Mouse (Mus musculus) NIH3T3 (cell line): ENCODE data around the gene Mn1.

Experiments used
- DNase-seq: peaks from one replicate; pipeline ENCODE4 v3.0.0-alpha.2; 2012; ENCODE audit warnings: low read depth

Mn1 gene

DNA sequence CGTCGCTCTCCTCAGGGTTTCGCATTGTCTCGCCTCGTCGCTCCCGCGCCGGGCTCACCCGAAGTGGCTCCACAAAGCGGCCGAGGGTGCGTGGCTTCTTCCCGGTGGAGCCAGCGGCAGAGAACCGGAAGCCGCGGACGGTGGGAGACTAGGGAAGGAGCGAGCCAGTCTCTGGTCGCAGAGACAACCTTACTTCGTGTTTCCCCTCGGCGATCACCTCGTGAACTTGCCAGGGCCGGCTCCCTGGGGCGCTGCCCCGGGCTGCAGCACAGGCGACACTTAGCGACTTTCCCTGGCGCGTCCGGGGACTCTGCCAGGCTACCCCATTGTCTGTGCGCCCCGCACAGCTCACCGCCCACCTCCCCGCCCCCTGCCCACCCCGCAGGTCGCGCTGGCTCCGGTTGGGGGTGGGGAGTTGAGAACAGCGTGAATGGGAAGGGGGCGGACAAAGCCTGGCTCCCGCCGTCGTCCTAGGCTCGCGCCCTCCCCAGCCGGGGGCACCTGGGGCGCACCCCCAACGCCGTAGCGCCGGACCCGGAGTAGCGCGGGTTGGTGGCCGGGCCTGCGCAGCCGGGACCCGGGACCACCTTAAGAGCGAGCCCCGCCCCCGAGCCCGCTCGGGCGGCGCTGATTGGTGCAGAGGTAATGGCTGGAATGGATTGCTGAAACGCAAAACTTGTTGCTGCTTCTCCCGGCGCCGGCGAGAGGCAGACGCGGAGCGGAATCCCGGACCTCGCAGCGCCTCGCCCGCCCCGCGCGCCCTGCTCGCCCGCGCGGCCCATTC, at the start of gene Mn1:
Mn1 (plus strand) TSS at position 772 of the 784 bp plus-strand sequence.
- peak; percentile 96 for DNase-seq

DNA sequence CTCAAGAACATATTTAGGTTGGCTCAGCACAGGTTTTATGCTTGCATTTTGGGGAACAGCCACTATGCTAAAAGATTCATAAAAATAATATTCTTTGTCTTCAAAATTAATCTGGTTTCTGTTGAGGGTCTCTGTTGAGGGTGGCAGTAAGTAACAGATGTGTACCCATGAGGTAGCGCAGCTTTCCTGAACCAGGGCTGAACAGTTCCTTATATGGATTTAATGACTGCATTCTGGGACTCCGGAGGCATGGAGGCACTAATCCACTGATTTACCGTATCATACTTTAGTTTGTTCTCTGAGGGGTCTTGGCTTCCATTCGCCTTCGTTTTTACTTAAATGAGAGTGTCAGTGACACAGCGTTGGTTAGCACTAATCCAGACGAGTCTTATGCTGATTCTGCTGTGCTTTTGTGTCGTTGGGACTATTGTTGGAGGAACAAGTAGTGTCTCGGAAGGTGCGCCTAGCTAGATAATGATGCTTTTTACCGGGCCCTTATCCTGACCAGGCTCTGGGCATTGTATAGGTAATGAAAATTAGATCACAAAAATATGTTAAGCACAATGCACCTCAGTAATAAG, 49.1 kb upstream of the Mn1 start:
- no peak for DNase-seq

DNA sequence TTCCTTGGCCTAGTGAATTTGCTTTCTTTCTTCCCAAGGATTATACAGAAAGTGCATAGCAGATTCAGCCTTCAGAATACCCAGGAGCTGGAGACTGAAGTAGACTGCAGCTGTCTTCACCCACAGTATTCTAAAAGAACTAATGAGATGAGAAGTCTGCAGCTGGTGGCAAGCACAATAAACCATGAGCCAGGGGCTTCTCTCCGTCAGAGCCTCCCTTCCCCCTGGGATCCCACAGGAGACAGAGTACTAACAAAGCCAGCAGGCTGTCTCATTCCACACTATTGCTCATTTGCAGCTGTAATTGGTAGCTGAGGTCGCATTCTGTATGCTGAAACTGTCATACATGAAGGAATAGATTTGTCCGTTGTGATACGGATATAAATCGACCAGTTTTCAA, 48.6 kb upstream of the Mn1 start:
- no peak for DNase-seq

DNA sequence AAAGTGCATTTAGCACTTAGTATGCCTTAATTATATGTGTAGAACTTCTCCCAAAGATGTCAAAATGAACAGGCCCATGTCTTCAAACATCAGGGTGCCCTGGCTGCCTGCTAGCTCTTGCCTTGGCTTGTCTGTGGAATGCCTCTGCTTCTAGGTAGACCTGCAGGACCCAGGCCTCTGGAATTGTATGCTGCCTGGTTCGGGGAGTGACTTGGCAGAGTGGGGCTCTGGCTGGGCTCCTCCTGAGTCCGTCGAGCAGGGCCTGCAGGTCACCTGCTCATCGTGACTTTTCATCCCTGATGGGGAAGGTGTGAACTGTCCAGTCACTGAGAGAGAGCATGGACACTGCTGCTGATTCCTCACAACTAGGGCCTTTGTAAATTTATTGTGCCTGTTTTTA, 41.5 kb upstream of the Mn1 start:
- DNase-seq: no peak

DNA sequence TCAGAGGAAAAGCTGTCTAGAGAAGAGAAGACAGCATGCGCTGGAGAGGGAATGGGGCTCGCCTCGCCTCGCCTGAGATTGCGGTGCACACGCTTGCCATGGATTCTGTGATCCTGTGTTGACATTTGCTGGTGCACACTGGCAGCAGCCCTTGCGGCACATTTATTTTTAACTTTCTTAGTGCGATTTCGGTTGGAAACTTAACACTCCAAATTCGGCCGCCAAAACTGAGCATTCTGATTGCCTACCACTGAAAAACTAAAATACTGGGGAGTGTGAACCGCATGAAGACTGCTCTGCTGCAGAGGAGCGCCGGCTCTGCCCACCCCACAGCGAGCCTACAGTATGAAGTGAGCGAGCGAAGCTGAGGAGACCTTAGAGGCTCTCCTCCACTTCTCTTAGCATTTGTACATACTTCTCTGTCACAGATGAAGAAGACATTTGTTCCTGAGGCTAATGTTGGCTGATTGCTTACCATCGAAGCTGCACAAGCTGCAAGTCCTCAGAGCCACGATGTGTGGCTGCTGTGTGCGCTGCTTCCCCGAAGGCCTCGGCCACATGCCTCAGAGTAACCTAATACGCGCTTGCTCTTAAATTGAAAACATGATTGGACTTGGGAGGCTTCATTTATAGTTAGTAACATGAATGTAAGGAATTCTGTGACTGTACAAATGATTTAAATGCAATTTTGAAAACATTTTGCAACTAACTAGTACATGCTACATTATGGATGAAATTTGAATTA, 40.7 kb upstream of the Mn1 start:
- DNase-seq: no peak

DNA sequence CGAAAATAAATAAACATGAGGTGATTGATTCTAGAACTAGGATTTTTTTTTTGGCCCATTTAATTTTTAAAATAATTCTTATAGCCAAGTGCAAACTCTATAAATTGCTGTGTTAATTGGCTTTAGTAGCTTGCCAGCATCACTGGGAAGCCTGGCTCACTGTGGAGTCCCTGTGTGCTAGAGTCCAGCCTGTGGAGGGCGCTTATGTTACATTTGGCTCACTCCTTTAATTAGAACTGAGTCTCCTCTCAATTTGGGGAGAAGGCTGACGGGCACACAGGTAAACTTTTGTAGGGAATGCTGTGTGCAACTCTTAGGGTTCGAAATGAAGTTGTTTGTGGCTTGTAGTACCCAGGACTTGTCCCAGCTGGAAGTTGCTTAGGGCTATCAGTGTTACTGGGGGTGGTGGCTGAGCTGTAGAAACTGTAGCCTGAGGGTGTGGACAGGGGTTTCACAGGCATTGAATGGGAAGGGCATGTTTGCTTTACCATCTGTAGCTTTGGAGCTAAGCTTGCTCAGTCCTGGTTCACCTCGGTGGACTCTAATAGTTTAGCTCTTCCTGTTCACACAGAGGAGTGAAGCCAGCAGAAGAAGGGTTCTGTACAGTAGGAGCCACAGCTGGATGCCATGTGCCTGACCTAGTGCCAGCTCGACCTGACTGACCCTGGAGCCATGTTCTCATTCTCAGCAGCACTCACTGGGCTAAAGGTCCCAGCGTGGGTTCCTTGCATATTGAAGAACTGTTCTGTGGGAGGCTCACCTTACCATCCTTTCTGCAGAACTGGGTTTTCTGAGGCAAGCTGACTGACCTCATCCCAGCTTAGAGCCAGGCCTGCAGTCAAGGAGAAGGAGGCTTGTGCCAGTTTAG, 38.8 kb upstream of the Mn1 start:
- DNase-seq: peak; percentile 35

DNA sequence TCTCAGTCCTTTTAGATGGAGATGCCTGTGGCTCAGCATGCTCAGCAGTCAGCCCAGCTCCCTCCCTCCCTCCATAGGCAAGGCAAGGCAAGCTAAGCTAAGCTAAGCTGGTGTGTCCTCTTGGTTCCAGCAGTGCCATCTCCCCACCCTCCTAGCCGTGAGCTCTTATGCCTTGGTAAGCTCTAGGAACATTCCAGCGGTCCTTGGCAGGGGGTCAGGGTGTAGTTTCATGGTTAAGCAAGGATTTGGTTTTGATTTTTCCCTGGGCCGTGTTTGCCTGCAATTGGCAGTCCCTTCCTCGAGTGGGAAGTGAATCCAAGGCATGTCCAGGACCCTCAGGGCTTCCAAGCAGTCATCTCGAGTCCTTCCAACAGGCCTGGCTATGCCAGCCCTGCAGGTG, 33.8 kb upstream of the Mn1 start:
- DNase-seq: no peak

DNA sequence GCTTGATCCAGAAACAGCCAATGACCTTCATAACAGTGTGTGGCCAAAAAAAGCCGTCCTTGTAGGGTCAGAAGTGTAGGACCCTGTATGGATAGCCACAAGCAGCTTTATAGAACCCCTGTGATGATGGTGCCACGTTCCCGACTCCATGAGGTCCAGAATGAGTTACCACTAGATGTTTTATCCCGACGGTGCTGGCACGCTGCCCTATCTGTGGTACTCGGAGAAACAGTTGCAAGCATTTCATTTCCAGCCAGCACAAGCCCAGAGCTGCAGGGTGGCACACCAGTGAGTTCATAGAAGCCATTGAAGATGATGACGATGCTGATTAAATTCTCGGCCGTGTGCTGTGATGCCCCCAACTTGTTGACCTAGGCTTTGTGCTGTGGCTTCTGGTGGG, 26.3 kb upstream of the Mn1 start:
- DNase-seq: no peak

DNA sequence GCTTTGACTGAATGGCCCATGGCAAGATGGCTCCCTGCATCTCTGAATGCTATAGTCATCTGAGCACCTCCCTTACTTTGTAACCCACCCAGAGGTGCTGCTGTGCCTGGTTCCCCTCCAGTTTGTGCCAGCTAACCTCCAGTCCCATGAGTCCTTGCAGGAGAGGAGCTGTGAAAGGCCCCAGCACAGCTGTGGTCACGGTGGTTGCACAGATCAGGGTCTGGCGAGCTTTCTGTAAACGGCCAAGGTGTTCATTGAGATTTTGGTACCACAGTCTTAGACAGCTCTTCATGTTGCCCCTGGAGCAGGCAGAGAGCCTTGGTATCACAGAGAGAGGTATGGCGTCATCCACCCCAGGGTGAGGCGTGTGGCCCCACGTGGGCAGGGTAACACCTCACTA, 25.7 kb upstream of the Mn1 start:
- no peak for DNase-seq

DNA sequence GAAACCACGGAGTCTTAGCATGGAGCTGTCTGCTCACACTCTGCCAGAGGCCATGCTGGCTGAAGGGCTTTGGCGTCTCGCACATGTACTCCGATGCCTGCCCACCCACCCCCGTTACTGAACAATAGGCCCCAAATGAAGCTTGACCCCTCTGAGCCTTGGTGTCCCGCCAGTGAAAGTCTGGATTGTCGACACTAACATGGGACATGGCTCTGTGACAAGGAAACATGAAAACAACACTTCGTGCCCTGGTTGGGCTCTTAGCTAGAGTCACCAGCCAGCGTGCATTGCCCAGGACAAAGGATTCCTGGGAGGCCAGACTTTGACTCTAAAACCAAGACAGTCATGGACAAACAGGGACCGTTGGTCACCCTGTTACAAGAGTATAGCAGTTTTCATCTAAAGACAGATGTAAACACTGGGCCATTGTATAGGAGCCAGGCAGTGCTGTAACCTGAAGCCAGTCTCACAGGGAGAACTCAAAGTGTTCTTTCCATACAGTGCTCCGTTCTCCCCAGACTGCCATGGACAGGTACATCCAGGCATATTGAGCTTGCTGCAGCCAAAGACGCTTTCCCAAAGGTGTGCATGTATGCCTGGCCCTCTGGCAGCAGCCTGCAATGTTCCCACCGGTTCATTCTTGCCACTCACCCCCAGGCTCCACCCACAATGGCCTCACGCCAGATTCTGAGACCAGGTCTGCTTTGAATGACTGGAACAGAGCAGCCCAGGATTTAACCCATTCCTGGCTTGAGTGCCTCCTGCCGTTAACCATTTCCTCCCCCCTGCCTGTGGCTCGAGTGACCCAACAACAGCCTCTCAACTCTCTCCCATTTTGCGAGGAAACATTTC, 23.6 kb upstream of the Mn1 start:
- DNase-seq: peak; percentile 52

DNA sequence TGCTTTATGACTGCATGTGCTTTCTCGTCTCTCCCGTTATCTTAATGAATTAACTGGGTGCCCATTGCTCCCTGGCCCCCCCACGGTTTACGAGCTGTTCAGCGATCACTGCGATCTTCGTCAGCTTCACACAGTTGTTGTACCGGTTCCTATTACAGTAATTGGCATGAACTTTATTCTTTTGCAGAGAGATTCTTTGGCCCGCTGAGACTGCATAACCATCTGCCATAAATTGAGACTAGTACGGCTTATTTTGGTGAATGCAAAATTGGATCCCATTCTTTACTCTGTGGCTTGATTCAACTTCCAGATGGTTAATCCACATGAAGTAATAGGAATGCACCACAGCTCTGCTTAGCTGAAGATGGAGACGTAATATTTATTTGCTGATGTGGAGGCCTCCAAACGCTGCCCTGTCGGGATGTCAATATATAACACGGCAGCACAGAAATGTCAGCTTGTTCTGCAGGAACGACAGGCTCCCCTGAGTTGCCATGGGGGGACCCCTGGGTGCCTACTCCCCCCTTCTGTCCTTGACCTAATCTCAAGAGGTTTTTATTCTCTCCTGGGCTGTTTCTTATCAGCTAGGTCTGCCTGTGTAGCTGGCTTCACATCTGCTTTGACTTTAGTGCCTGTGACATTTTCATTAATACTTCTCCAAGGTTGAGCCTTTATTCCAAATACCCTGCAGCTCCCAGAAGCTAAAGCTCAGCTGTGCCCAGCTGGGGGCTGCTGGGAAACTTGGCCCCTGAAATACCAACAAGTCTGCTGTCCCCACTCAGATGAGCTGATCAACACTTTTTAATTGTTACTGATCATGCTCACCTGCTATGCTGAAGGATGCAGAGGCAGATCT, 22.7 kb upstream of the Mn1 start:
- DNase-seq: no peak

DNA sequence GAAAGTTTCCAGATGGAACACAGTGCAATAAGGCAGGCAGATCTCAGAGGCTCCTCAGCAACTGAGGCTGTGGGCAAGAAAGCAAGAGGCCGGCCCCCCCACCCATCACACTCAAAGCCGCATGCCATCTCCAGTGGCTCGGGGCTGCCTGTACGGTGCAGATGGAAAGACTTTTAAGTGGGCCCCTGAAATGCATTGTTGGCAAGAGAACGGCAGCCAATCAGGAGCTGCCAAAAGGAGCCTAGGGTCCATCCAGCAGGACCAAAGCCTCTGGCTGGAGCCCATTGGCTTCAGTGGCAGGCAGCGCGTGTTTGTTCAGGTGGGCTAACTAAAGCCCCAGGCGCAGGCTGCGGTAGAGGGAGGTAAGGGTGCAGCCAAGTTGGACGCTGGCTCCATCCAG, 21.4 kb upstream of the Mn1 start:
- DNase-seq: no peak

DNA sequence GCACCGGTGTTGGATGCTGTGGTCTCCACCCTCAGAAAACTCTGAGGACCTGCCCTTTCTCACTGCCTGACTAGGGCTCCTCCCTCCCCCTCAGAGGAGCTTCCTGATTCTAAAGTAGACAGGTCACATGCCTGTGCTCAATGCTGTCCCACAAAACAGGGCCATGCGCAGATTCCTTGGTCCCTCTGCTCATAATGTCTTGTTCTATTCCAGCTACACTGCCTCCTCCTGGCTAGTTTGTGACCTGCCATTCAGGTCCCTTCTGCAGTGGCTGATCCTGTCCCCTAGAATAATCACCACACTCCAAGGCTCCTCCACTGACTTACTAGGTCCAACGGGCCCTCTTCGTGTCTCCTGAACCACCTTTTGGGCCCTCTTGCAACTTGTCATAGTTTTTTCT, 21.0 kb upstream of the Mn1 start:
- DNase-seq: no peak

DNA sequence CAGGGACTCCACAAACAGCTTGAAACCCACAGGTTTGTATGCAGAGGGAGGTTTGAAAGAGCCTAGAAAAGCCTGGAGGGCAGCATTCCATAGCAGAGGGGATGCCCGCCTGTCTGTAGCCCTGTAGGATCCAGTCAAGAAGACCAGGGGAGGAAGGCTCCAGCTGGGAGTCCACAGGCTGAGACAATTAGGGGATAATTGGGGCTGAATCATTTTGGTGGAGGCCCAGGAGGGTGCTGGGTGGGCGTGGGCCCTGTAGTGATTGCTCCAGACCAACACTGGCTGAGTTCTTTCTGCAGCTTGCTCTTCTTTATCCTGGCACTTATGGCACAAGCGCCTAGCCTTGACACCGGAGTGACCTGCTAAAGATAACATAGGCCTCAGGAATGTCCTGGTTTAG, 18.7 kb upstream of the Mn1 start:
- peak; percentile 55 for DNase-seq

DNA sequence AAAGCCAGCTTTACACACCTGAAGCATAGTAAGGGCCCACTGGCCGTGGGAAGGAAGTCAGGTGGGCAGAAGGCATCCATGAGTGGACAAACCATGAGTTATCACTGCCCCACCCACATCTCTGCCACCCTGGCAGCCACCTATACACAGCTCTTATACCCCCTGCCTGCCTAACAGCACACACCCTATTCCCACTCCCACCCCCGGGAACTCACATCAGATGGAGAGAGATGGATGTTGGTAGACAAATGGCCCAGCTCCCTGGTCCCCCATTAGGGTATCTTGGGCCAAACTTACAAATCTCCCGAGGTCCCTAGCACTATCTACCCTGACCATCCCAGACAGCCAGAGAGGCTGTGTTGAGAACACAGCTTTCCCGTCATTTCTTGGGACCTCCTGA, 17.9 kb upstream of the Mn1 start:
- DNase-seq: no peak

DNA sequence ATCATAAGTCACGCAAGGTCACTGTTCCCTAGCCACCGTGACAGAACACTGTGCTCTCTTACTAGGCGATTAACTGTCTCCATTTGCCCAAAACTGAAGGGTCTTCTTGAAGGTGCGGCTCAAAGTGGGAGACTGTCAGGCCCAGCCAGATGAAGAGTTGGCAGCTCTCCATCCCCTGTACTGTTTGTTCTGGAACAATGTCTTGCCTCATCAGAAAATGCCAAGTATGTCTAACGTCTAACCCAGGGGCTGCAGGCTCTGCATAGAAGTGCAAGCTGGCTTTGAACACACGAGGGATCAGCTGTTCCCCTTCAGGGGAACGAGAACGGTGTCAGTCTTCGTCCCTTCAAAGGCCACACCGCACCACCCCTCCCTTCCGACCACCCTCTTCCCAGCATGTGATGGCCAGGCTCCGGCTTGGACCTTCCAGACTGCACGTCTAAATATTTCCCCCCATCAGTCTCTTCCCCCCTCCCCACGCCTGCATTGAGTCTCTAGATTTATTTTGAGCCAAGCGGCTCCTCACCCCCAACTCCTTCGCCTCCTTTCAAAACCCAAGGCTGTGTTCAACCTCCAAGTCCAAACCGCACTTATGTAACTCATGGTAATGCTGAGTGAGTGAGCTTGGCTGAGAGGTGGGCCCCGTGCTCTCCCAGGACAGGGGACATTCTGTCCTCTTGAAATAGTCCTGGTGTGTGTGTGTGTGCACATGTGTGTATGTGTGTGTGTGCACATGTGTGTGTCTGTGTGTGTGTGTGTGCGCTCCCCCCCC, 15.1 kb upstream of the Mn1 start:
- DNase-seq: no peak

DNA sequence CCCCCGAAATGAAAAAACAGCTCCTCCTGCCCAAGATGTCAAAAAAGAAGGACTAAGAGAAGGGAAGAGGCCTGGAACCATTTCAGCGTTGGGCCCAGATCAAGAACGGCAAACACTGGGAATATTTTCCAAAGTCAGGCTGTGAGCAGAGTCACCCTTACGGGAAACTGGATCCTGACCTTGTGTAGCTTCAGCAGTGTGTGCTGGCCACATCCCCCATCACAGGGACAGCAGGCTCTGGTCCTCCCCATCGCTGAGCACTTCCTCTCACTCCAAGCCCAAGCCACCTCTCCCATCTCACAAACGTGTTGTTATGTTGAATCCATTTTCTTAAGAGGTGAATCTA, 14.5 kb upstream of the Mn1 start:
- DNase-seq: no peak

DNA sequence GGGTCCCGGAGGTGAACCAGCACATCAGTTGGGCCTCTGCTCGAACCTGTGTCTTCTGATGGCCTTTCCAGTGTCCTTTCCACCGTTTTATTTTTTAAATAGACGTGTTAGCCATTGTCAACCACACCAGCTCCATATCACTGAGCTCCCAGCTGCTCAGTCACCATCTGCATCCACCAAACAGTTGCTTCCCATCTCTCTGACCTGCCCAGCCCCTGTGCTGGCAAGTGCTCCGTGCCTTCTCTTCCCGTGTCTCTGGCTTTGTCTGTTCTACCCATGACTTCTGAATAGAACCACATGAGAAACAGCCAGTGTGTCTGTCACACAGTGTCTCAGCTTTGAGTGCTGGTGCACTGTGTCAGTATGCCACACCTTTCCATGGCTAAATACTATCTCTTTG, 12.4 kb upstream of the Mn1 start:
- no peak for DNase-seq

DNA sequence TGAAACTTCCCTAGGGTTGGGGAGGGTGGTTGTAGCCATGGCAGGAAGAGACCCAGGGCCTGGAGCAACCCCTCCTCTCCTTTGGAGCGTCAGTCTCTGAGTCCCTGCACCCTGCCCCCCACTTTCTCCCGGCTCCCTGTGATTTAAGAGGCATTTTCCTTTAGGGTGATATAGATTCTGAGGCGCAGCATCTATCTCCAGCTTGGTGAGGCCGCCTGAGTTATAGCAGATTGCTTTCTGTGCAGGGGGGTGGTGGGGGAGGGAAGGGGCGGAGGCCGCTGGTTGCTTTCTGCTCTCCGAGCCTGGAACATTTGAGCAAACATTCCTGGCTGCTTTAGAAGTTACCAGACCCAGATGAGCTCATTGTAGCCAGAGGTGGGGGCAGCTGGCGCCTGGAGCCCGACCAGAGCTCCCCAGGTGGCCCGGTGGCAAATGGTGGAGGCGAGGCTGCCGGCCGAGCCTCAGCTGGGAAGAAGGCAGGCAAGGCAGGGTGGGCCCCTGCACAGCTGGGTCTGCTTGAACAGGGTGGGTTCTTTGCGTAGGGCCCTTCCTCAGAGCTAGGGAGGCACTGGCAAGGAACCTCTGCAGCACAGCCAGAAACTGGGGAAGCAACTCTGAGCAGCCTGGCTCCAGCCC, 8.6 kb upstream of the Mn1 start:
- DNase-seq: peak; percentile 82
